Mouse (Mus musculus): ENCODE results near the gene Dusp22. TPM values are rescaled to one million over a fixed set of nuclear protein-coding genes. Genes with fewer than 3 reads are reported as not detected.

Dusp22 gene
- polyA plus RNA-seq, 1 experiment from 2014 or later: 16.1 TPM

- 80% methylated on average over 5 of the region's 5 CpGs for WGBS
- no peak overlapping the region for H3K9ac ChIP-seq (replicated peaks)
- no peaks in the 10 kb centered on the region for H3K36me3 ChIP-seq
- H3K4me2 ChIP-seq (replicated peaks): no peak overlapping the region
- H3K9me3 ChIP-seq: no peaks in the 10 kb centered on the region
- H3K27ac ChIP-seq (replicated peaks): no peak overlapping the region
- no peak for ATAC-seq (ENCODE audit: low FRiP score, low read depth)
- H3K4me3 ChIP-seq: no peak overlapping the region
- H3K27me3 ChIP-seq: peaks cover 58% of the 10 kb centered on the region
- H3K4me1 ChIP-seq: peaks cover 25% of the 10 kb centered on the region
Measured at GRCm38 (mm10) chr13:30747068-30747467, 87.3 kb downstream of the Dusp22 start.

GRCm38 (mm10) chr13:30747504-30747903 lies 87.7 kb downstream of the Dusp22 start:
- H3K4me3 ChIP-seq: no peak overlapping the region
- H3K9ac ChIP-seq (replicated peaks): no peak overlapping the region
- H3K4me2 ChIP-seq (replicated peaks): no peak overlapping the region
- peaks cover 25% of the 10 kb centered on the region for H3K4me1 ChIP-seq
- H3K9me3 ChIP-seq: no peaks in the 10 kb centered on the region
- no peak for ATAC-seq (ENCODE audit: low FRiP score, low read depth)
- WGBS: 75% methylated on average over 11 of the region's 11 CpGs
- no peak overlapping the region for H3K27ac ChIP-seq (replicated peaks)
- H3K36me3 ChIP-seq: no peaks in the 10 kb centered on the region
- H3K27me3 ChIP-seq: peaks cover 62% of the 10 kb centered on the region

GRCm38 (mm10) chr13:30748321-30748720 lies 88.5 kb downstream of the Dusp22 start:
- H3K4me3 ChIP-seq: no peak overlapping the region
- no peaks in the 10 kb centered on the region for H3K9me3 ChIP-seq
- H3K4me2 ChIP-seq (replicated peaks): peak overlapping the region; percentile 74; the same call in 1 of the 2 replicates
- peaks cover 25% of the 10 kb centered on the region for H3K4me1 ChIP-seq
- ATAC-seq (ENCODE audit: low FRiP score, low read depth): no peak
- H3K36me3 ChIP-seq: no peaks in the 10 kb centered on the region
- peaks cover 65% of the 10 kb centered on the region for H3K27me3 ChIP-seq
- H3K27ac ChIP-seq (replicated peaks): no peak overlapping the region
- 55% methylated on average over 11 of the region's 11 CpGs for WGBS
- H3K9ac ChIP-seq (replicated peaks): no peak overlapping the region

- Histone ChIP-seq H3K4me3 (peak within 1 kb of the TSS; percentile 43), H3K4me1 (peaks cover 25% of the 10 kb centered on the region), H3K36me3 (no peaks in the 10 kb centered on the region), H3K9ac (replicated peaks) (peak within 1 kb of the TSS; percentile 34), H3K27ac (replicated peaks) (no peak within 1 kb of the TSS), H3K9me3 (no peaks in the 10 kb centered on the region), H3K27me3 (peaks cover 65% of the 10 kb centered on the region), H3K4me2 (replicated peaks) (peak within 1 kb of the TSS; percentile 74)
- ATAC-seq (ENCODE audit: low FRiP score, low read depth): peak; percentile 90
- 1% methylated on average over 21 of the region's 21 CpGs for whole genome bisulfite sequencing
Measured at GRCm38 (mm10) chr13:30749021-30749556, 89.3 kb downstream of the Dusp22 start, which contains the start of gene Irf4. Gene Irf4, plus strand, starts transcription at chr13:30749226.

- no peak overlapping the region for H3K27ac ChIP-seq (replicated peaks)
- H3K4me2 ChIP-seq (replicated peaks): peak overlapping the region; percentile 74
- no peak overlapping the region for H3K9ac ChIP-seq (replicated peaks)
- WGBS: 2% methylated on average over 11 of the region's 11 CpGs
- H3K4me1 ChIP-seq: peaks cover 25% of the 10 kb centered on the region
- H3K36me3 ChIP-seq: no peaks in the 10 kb centered on the region
- peaks cover 65% of the 10 kb centered on the region for H3K27me3 ChIP-seq
- peak; percentile 52; the same call in 1 of the 2 replicates for ATAC-seq (ENCODE audit: low FRiP score, low read depth)
- peak overlapping the region; percentile 43 for H3K4me3 ChIP-seq
- no peaks in the 10 kb centered on the region for H3K9me3 ChIP-seq
Measured at GRCm38 (mm10) chr13:30749557-30750141, 89.8 kb downstream of the Dusp22 start.

- H3K9me3 ChIP-seq: no peaks in the 10 kb centered on the region
- H3K27me3 ChIP-seq: peaks cover 65% of the 10 kb centered on the region
- H3K4me1 ChIP-seq: peaks cover 25% of the 10 kb centered on the region
- peak overlapping the region; percentile 74 for H3K4me2 ChIP-seq (replicated peaks)
- no peaks in the 10 kb centered on the region for H3K36me3 ChIP-seq
- no peak for ATAC-seq (ENCODE audit: low FRiP score, low read depth)
- 1% methylated on average over 33 of the region's 33 CpGs for WGBS
- H3K27ac ChIP-seq (replicated peaks): no peak overlapping the region
- H3K4me3 ChIP-seq: peak overlapping the region; percentile 43
- H3K9ac ChIP-seq (replicated peaks): no peak overlapping the region; the same call in 1 of the 2 replicates
Measured at GRCm38 (mm10) chr13:30750461-30751303, 90.9 kb downstream of the Dusp22 start.

GRCm38 (mm10) chr13:30751304-30751580 lies 91.4 kb downstream of the Dusp22 start:
- no peak overlapping the region for H3K4me2 ChIP-seq (replicated peaks)
- peaks cover 25% of the 10 kb centered on the region for H3K4me1 ChIP-seq
- no peak overlapping the region for H3K27ac ChIP-seq (replicated peaks)
- no peak for ATAC-seq (ENCODE audit: low FRiP score, low read depth)
- H3K27me3 ChIP-seq: peaks cover 61% of the 10 kb centered on the region
- WGBS: 24% methylated on average over 6 of the region's 6 CpGs
- no peaks in the 10 kb centered on the region for H3K36me3 ChIP-seq
- no peaks in the 10 kb centered on the region for H3K9me3 ChIP-seq
- no peak overlapping the region for H3K9ac ChIP-seq (replicated peaks)
- H3K4me3 ChIP-seq: no peak overlapping the region

- Histone ChIP-seq H3K9me3 (no peaks in the 10 kb centered on the region), H3K4me3 (no peak overlapping the region), H3K27ac (replicated peaks) (no peak overlapping the region), H3K4me2 (replicated peaks) (no peak overlapping the region), H3K4me1 (peaks cover 25% of the 10 kb centered on the region), H3K27me3 (peaks cover 53% of the 10 kb centered on the region), H3K9ac (replicated peaks) (no peak overlapping the region), H3K36me3 (no peaks in the 10 kb centered on the region)
- ATAC-seq (ENCODE audit: low FRiP score, low read depth): no peak
- 80% methylated on average over 4 of the region's 4 CpGs for WGBS
Measured at GRCm38 (mm10) chr13:30752581-30753187, 92.9 kb downstream of the Dusp22 start.

GRCm38 (mm10) chr13:30753441-30753840 lies 93.6 kb downstream of the Dusp22 start:
- 76% methylated on average over 3 of the region's 3 CpGs for WGBS
- Histone ChIP-seq H3K9me3 (no peaks in the 10 kb centered on the region), H3K36me3 (no peaks in the 10 kb centered on the region), H3K9ac (replicated peaks) (no peak overlapping the region), H3K4me1 (peaks cover 25% of the 10 kb centered on the region), H3K27ac (replicated peaks) (no peak overlapping the region), H3K27me3 (peaks cover 45% of the 10 kb centered on the region), H3K4me3 (no peak overlapping the region), H3K4me2 (replicated peaks) (no peak overlapping the region)
- no peak for ATAC-seq (ENCODE audit: low FRiP score, low read depth)

- H3K36me3 ChIP-seq: no peaks in the 10 kb centered on the region
- WGBS: 92% methylated on average over 4 of the region's 4 CpGs
- no peak overlapping the region for H3K9ac ChIP-seq (replicated peaks)
- H3K9me3 ChIP-seq: no peaks in the 10 kb centered on the region
- peaks cover 39% of the 10 kb centered on the region for H3K27me3 ChIP-seq
- no peak for ATAC-seq (ENCODE audit: low FRiP score, low read depth)
- no peak overlapping the region for H3K27ac ChIP-seq (replicated peaks)
- peaks cover 19% of the 10 kb centered on the region for H3K4me1 ChIP-seq
- no peak overlapping the region for H3K4me3 ChIP-seq
- no peak overlapping the region for H3K4me2 ChIP-seq (replicated peaks)
Measured at GRCm38 (mm10) chr13:30754066-30754465, 94.3 kb downstream of the Dusp22 start.

- no peak for ATAC-seq (ENCODE audit: low FRiP score, low read depth)
- Histone ChIP-seq H3K9me3 (no peaks in the 10 kb centered on the region), H3K36me3 (no peaks in the 10 kb centered on the region), H3K4me2 (replicated peaks) (no peak overlapping the region), H3K27ac (replicated peaks) (no peak overlapping the region), H3K27me3 (peaks cover 30% of the 10 kb centered on the region), H3K4me1 (peaks cover 11% of the 10 kb centered on the region), H3K9ac (replicated peaks) (no peak overlapping the region), H3K4me3 (no peak overlapping the region)
- 85% methylated on average over 10 of the region's 10 CpGs for WGBS
Measured at GRCm38 (mm10) chr13:30754825-30755476, 95.2 kb downstream of the Dusp22 start.
